Mouse (Mus musculus): Measurements from ENCODE around the gene Bloc1s1.

Bloc1s1 gene

DNA sequence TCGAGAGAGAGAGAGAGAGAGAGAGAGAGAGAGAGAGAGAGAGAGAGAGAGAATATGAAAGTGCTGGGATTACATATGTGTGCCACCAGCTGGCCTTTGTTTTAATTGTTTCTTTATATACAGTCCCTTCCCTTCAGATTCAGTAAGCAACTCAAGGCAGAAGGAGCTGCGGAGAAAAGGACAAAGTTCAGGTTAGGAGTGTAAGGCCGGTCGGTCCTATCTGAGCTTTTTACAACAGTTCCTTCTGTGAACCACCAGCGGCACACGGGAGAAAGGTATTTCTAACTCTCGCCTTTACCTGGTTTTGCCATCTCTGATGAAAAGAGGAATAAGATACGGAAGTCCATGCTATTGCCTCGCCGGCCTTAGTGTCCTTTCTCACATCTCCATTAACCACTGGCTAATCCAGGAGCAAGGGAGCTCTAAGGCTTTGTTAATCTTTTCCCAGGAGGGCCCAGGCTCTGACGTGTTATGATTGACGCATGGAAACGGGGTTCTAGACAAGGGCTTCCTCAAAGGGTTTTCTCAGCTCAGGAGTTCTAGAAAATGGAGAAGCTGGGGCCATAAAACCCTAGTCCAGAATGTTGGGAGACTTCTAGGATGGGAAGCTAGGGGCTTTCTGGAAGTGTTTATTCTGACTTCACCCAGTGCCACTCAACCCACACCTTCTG, 14.9 kb downstream of the Bloc1s1 start:
- DNase-seq (ENCODE audit: low read depth, low spot score), result no peak

DNA sequence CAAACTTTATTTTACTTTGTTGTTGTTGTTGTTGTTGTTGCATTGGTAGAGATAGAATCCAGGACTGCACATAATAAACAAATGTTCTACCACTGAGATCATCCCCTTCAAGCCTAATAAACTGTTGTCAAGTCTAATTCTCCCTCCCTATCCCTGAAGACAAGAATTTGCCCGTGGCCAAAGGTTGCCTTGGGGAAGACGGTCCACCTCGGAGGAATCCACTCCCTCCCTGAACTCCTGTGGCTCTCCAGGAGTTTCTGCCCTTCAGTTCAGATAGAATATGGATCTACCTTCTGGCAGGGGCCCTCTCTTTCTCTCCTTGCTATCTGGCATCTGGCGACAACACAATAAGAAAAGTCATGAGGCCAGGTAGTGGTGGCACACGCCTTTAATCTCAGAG, 19.0 kb downstream of the Bloc1s1 start:
- DNase-seq (ENCODE audit: low read depth, low spot score), result no peak

DNA sequence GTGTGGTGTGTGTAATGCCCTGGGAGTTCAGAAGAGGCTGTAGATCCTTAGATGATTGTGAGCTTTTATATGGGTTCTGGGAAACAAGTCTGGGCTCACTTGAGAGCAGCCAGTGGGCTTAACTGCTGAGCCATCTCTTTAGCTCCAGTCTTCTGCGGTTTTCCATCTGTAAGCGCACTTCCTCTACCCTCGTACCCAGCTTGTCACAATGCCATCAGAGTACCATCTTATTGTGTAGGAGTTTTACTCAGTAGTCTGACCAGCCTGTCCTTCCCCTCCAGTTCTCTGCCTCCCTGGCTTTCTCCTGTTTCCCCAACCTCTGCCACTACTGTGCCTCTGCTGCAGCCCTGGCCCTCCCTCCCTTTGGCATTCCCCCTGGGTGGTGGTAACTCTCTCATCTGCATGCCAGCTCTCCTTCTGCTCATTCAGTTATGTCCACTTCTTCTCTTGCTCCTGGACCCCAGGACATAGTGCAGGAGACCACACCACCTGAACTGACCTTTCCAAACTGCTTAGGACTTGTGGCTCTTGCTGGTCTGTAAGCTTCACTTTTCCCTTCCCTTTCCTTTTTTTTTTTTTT, 21.3 kb downstream of the Bloc1s1 start:
- no peak for DNase-seq (ENCODE audit: low read depth, low spot score)

DNA sequence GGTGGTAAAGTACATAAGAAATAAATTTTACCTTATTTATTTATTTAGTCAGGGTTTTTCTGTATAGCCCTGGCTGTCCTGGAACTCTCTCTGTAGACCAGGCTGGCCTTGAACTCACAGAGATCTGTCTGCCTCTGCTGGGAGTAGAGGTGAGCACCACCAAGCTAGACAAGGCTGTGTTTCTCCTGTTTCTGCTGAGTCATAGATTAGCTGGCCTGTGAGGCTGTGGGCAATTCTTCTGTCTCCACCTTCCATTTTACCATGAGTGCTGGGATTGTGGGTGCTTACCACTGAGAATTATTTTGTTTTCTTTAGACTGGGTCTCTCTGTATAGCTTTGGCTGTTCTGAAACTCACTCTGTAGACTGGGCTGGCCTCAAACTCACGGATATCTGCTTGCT, 22.4 kb downstream of the Bloc1s1 start:
- no peak for DNase-seq (ENCODE audit: low read depth, low spot score)

DNA sequence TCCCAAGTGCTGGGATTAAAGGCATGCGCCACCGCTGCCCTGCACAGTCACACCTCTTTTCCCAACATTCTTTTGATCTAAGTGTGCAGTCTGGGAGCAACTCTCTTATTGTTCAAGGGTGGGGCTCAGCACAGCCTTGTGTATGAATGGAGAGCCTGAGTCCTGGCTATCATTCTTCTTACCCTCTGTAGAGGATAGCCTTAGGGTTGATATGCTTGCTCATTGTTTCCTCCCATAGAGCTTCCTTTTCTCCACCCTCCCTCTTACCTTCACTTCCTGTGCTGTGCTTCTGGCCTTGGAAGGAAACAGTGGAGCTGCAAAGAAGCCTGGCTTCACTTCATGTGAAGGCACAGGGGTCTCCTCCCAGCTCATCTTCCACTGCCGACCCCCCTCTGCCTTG, 23.1 kb downstream of the Bloc1s1 start, which contains the start of gene Cd63:
Cd63 (plus strand) TSS at position 292 of the 400 bp plus-strand sequence.
- DNase-seq (ENCODE audit: low read depth, low spot score), result no peak

DNA sequence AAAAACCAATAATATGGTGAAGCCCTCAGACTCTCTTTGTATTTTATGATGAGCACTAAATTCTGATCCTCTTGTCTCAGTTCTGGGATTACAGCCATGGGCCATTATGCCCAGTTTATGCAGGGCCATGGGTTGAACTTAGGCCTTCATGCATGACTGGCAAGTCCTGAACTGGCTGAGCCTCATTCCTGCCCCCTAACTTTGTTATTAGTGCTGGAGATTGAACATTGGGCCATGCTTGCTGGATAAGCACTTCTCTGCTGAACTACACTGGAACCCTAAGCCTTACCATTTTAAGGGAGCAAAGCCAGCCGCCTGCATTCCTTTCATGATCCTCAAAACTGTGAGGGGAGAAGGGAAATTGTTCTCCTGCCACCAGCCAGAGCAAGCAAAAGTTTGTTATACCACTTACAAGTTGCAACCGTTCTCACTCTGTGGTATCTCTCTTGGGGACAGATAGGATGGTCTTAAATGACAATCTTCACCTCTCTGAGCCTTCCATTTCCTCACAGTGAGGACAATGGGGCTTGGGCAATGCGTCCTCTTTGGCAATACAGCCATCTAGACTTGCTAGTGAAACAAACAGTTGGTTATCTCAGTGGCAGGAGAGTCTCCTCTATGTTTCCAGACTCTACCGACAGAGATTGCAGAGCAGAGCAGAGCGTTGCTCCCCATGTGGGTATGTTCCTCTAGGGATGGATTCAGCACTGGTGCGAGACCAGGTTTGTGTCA, 23.9 kb downstream of the Bloc1s1 start:
- no peak for DNase-seq (ENCODE audit: low read depth, low spot score)

DNA sequence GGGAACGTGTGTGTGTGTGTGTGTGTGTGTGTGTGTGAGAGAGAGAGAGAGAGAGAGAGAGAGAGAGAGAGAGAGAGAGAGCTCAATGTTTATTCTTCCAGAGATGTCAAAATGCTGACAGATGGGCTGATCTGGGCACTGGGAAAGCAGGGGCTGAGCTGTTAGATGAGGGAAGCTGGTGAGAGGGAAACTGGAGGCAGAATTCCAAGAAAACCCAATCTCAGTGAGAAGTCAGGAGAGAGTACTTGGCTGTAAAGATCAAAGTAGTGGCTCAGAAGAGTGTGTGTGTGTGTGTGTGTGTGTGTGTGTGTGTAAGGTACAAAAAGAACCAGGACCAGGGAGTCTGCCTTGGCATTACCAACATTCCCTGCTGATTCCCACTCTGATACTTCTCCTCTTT, 26.3 kb downstream of the Bloc1s1 start:
- no peak for DNase-seq (ENCODE audit: low read depth, low spot score)

DNA sequence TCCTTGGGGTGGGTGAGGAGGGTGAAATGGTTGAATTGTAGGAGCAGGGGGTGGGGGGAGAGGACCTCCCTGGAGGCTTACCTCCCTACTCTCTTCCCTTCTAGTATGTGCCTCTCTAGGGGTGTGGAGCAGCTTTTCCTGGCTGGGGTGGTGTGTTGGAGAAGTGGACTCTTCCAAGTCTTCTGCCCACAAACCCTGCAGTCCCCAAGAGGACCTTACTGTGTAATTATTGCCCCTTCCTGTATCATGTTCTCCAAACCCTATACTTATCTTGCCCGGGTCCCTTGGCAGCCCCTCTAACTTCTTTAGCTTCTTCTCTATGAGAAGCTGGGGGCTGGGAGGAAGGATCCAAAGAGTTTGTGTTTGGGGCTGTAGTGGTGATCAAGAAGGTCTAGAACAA, 27.0 kb downstream of the Bloc1s1 start:
- DNase-seq (ENCODE audit: low read depth, low spot score), result no peak

DNA sequence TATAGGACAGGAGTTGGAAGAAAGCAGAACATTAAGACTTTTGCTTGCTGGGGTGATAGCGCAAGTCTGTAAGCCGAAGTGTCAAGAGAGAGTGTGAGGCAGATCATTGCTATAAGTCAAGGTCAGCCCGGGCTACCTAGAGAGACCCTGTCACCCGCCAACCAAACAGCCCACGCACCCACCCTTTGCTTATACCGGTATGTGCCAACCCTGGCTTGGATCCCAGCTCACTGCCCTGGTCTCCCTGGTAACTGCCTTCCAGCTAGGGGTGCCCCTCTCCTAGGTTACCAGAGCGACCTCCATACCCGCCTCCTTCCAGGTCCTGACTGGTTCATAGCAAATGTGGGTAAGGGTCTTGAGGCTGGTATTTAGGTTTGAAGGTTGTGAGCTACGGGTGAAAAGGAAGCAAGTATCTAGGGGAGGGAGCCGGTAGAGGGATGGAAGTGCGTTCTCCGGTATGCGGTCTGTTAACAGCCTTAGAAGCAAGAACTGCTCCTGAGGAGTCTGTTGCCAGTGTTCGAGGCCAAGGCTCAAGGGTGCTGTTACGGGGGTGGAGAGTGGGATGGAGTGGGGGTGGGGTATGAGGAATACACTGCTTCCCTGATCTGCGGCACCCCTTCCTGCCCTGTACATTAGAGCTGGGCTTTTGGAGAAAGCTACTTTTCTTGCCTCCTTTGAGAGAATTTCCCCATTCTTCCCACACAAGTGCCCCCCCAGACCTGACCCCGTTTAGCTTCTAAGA, 27.7 kb downstream of the Bloc1s1 start:
- no peak for DNase-seq (ENCODE audit: low read depth, low spot score)

DNA sequence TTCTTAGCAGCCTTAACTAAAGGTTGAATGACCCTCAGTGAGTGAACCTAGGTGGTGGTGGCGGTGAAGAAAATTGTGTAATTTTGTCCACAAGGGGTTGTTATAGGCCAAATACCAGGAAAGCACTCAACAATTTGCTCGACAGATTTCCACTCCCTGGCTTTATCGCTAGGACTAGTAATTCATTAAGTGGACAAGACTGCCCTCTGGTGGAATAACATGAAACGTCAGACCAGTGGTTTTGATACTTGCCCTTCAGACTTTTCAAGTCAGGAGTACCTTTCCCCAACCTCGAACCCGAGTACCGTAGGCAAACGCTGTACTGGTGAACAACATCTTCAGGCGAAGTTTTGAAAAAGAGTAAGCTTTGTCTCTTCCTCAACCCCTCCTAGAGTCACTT, 28.4 kb downstream of the Bloc1s1 start:
- DNase-seq (ENCODE audit: low read depth, low spot score), result peak; percentile 67

DNA sequence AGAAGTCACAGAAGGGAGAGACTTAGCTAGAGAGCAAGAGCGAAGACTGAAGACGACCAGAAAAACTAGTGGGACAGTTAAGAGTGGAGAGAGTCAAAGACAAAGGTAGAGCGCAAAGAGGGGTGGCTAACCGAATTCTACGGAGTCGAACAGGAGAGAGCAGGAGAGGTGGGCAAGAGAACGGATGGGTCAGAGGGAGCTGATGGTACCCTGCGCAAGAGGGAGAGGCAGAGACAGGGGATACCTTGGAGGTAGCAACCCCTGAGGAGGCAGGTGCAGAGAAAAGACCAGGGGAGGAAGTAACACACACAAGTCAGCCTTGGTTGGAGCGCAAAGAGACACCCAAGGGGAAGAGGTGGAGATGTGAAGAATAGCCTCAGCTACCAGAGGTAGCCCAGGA, 31.6 kb downstream of the Bloc1s1 start:
- no peak for DNase-seq (ENCODE audit: low read depth, low spot score)

DNA sequence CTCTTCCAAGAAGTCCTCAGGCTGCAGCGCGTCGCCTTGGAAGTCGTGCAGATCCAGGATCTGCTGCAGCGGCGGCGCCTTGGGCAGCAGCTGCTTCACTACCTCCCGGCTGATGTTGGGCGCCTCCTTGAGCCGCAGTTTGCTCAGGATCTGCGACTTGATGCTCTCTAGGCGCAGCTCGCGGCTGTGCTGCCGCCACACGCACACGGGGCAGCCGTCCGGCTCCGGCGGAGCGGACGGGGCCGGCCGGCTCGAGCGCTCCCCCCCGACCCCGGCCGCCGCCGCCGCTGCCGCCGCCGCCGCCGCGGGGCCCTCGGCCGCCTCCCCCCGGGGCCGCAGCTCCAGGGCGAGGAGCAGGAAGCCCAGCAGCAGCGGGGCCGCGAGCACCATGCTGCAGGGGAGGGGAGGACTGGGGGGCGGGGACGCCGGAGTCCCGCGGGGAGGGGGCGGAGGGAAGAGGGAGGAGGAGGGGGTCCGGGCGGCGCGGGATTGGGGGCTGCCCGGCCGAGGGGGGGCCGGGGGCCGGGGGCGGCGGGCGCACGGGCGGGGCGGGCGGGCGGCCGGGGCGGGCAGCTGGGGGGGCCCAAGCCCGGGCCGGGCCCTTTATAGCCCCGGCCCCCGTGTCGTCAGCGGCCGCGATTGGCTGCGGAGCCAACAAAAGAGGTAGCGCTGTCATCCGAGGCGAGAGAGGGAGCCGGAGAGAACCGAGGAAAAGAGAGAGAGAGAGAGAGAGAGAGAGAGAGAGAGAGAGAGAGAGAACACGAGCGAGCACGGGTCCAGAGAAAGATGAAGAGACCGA, 32.3 kb downstream of the Bloc1s1 start, which contains the start of gene Gdf11:
Gdf11 (minus strand) TSS at position 423 of the 799 bp plus-strand sequence.
- no peak for DNase-seq (ENCODE audit: low read depth, low spot score)

DNA sequence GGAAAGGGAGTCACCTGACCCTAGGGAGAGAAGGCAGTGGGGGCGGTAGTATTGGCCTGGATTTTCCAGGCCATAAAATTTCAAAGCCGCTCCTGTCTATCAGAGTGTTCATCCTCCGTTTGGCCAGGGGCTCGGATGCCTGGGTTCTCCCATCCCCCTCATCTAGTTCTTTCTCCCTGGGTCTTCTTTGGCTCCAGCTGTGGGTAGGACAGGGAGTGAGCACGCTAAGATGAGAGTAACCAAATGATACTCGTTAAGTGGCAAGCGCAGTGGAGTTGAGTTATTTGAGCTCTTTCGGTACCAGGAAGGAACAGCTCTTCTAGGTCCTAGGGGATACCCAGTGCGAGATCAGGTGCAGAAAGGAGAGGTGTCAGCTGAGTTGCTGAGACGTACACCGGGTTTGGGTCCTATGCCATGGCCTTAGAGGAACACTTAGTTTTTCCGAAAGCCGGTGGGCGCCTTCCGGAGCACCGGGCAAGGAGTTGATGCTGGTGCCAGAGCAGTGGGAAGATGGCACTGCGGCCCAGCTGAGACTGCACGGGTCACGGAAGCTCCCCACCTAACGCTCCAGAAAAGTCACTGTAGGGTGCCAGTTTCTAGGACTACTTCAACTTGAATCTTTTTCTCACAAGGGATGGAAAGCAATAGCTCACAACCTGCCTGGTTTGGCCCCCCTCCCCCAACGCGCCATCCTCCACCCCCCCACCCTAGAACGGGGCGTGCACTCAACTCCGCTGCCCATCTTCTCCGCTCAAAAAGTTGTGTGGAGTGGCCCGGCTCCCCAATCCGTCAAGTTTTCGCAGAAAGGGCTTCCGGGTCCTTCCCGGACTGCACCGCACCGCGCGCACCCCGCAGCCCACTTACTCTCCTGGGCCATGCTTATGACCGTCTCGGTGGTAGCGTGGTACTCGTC, 33.2 kb downstream of the Bloc1s1 start:
- DNase-seq (ENCODE audit: low read depth, low spot score), result no peak

DNA sequence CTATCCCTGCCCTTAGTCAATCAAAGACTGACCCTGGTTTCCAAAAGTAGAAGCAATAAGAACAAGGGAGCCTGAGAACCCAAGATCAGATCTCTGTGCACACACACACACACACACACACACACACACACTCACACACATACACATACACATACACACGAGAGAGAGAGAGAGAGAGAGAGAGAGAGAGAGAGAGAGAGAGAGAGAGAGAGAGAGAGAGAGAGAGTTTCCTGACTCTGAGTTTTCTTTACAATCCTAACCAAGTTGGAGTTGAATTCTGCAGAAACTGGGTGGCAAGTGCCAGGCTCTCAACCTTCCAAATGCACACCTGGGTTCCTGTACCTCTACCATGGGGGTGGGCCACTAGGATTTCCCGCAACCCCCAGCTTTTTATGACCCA, 34.0 kb downstream of the Bloc1s1 start:
- no peak for DNase-seq (ENCODE audit: low read depth, low spot score)

DNA sequence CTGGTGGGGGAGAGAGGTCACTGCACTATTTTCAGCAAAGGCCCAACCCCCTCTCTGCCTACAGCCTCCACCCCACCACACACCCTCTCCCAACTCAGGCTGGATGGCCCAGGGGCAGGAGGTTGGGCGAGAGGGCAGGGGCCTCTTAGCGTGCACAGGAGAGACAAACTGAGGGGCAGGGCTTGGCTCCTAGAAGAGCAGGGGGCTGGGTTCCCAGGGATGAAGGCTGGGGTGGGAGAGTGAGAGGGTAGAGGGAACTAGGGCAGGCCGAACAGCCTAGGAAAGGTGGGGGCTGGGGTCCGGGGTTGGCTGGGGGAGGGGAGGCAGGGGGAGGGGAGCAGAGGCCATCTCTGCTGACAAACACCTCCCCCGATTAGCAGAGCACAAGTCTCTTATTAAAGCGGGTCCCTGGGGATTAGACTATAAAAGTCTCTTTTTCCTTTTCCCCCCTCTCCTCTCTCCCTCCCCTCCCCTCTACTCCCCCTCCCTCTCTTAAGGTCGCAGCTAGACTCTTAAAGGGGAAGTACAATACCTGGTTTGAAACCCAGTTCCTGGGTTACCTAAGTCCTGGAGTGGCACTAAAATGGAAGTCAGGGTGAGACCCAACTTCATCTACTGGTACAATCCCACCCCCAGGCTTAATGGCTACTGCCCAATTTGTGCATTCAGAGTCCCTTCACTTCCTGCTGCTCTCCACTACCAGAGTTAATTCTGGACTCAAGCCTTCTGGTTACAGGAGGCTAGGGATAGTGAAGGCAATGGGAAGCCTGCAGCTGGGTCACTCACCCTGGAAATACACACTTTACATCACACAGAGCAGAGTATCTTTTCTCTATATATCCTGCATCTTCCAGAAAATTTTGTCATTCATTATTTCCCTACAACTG, 34.7 kb downstream of the Bloc1s1 start:
- DNase-seq (ENCODE audit: low read depth, low spot score), result no peak

DNA sequence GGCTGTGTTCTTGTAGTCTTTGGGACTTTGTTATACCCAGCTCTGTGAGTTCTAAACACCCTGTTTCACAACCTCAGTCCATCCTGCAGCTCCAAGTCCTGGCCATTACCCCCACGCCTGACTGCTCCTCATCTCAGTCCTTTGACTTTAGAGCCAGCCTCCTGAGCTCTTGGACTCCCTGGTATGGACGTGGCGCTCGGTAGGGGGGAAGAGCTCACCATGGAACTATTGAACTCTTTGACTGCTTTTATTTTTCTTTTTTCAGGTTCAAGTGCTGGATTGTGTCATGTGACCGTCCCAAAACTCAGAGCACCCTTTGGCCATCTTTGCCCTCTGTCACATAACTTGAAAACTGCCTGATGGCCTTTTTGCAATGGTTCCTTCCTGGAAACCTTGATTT, 41.8 kb downstream of the Bloc1s1 start:
- DNase-seq (ENCODE audit: low read depth, low spot score), result no peak

DNA sequence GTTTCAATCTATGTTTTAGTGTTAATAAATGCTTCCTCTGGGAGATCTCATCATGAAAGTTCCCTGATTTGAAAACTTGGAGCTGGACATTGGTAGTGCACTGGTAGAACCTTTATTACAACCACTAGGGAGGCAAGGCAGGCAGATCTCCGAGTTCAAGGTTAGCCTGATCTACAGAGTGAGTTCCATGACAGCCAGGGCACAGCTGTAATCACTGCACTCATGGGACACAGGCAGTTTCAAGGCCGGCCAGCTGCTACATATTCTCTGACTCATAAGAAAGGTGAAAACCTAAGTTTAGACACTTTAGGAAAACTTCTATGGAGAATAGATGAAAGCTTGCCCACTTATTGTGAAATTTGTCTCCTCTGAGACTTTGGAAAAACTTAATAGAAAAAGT, 45.0 kb downstream of the Bloc1s1 start:
- no peak for DNase-seq (ENCODE audit: low read depth, low spot score)

DNA sequence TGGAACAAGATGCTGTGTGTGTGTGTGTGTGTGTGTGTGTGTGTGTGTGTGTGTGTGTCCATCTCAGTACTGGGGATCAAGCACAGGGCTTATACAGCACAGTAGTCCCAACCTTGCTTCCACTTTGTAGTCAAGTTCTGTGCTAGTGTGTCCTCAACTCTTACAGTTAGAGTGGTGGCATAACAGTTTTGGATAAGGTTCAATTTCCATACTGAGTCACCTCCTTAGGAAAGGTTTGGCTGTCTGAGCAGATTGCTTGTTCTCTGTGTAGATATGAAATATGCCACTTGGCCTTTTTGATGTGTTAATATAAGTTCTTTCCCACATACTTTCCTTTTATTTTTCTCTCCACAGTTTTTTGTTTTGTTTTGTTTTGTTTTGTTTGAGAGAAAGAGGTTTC, 45.5 kb downstream of the Bloc1s1 start:
- no peak for DNase-seq (ENCODE audit: low read depth, low spot score)

DNA sequence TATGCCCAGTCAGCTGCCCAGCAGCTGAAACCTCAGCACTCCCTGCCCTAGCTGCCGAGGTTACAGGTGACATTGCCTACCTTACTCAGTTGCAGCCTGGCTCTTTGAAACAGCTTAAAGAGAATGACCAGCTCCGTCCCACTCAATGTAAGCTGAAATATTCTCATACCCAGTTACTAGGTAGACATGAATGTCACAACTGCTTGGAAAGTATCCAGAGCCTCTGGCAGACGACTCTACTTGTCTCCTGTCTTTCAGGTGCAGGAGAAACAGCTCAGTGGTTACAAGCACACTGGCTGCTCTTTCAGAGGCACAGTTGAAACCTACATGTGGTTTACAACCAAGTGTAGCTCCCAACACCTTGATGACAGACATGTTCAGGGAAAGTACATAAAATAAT, 53.5 kb downstream of the Bloc1s1 start:
- no peak for DNase-seq (ENCODE audit: low read depth, low spot score)
